Mouse (Mus musculus): ENCODE data around the gene Arhgap20. TPM values are rescaled to one million over a fixed set of nuclear protein-coding genes. Genes with fewer than 3 reads are reported as not detected.

The Arhgap20 gene
- polyA plus RNA-seq (2015; fragmentation: Nextera tagmentation; extraction: Ambion mirVana) = 18.3 and 19.4 TPM in 2 replicates

DNA sequence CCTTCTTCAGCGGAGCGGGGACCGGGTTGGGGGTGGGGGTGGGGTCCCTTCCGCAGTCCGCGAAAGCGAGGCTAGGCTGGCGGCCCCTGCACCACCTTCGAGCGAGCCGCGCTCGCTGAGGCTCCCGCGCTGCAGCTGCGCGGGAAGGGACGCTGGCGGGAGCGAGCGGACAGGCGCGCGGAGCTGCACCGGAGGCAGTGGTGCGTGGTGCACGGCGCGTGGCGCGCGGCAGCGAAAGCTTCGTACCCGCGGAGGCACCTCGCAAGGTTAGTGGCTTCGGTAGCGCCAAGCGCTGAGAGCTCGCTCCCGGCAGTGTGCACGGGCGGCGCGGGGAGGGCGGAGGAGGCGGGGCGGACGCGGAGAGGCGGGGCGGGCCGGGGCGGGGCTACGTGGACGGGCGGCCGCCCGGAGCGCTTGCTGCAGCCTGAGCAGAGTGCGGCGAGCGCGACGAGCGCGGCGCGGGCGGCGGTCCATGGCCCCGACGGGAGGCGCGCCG is at the start of gene Arhgap20:
Gene Arhgap20, plus strand, starts transcription at position 417 of the 496 bp plus-strand sequence.
- H3K27me3 ChIP-seq (replicated peaks) = peaks cover 3% of the 10 kb centered on the region
- H3K4me1 ChIP-seq = peaks cover 23% of the 10 kb centered on the region
- peak within 1 kb of the TSS; percentile 92 for H3K4me3 ChIP-seq
- ATAC-seq (replicated peaks) = peak; percentile 95
- WGBS = under 1% methylated on average over 62 of the region's 77 CpGs
- H3K9me3 ChIP-seq = no peaks in the 10 kb centered on the region
- peak within 1 kb of the TSS; percentile 85 for H3K4me2 ChIP-seq
- peak within 1 kb of the TSS; percentile 92 for H3K27ac ChIP-seq
- H3K9ac ChIP-seq = peak within 1 kb of the TSS; percentile 91
- H3K36me3 ChIP-seq (replicated peaks) = no peaks in the 10 kb centered on the region

DNA sequence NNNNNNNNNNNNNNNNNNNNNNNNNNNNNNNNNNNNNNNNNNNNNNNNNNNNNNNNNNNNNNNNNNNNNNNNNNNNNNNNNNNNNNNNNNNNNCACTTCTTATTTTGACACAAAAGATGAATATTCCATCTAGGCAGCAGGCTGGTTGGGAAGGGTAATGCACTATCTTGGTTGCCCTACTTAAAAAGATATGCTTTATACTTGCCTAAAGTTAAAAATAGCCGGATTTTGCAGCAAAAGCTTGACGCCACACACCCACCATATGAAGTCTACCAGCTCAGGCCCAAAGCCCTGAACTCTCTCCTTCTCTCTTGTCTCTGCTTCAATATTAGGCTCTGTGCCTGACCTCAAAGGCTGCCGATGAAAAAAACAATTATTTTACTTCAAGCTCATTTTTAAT is 46.3 kb upstream of the Arhgap20 start:
- WGBS = 90% methylated on average over 3 of the region's 3 CpGs
- no peak for ATAC-seq (replicated peaks)
- H3K27me3 ChIP-seq (replicated peaks) = no peaks in the 10 kb centered on the region

DNA sequence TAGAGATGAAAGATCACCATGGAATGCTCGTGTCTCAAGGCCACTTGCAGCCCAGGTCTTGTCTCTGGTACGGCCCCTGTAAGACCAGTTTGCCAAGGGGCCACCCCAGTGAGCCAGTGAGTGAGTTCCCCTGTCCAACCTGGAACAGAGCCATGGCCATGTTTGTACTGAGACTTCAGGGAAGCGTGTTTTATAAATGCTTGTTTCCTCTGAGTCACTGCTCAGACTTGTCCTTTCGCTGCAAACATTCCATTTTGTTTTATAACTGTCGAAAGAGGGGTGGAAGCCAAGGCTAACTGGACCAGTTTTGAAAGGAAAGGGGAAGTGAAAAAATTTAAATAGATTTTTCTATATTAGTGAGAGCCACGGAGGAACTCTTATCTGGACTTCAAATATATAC is 37.2 kb upstream of the Arhgap20 start:
- H3K4me2 ChIP-seq = no peak overlapping the region
- 65% methylated on average over 6 of the region's 6 CpGs for WGBS
- ATAC-seq (replicated peaks) = no peak
- no peaks in the 10 kb centered on the region for H3K9me3 ChIP-seq
- no peak overlapping the region for H3K9ac ChIP-seq
- no peaks in the 10 kb centered on the region for H3K27me3 ChIP-seq (replicated peaks)
- no peaks in the 10 kb centered on the region for H3K4me1 ChIP-seq
- H3K4me3 ChIP-seq = no peak overlapping the region
- no peak overlapping the region for H3K27ac ChIP-seq
- H3K36me3 ChIP-seq (replicated peaks) = no peaks in the 10 kb centered on the region

More for the DNA sequence above, 46.3 kb upstream of the Arhgap20 start:
- Histone ChIP-seq H3K4me1 (no peaks in the 10 kb centered on the region), H3K36me3 (replicated peaks) (no peaks in the 10 kb centered on the region), H3K27ac (no peak overlapping the region), H3K4me3 (no peak overlapping the region), H3K9me3 (no peaks in the 10 kb centered on the region), H3K9ac (no peak overlapping the region), H3K4me2 (no peak overlapping the region)

DNA sequence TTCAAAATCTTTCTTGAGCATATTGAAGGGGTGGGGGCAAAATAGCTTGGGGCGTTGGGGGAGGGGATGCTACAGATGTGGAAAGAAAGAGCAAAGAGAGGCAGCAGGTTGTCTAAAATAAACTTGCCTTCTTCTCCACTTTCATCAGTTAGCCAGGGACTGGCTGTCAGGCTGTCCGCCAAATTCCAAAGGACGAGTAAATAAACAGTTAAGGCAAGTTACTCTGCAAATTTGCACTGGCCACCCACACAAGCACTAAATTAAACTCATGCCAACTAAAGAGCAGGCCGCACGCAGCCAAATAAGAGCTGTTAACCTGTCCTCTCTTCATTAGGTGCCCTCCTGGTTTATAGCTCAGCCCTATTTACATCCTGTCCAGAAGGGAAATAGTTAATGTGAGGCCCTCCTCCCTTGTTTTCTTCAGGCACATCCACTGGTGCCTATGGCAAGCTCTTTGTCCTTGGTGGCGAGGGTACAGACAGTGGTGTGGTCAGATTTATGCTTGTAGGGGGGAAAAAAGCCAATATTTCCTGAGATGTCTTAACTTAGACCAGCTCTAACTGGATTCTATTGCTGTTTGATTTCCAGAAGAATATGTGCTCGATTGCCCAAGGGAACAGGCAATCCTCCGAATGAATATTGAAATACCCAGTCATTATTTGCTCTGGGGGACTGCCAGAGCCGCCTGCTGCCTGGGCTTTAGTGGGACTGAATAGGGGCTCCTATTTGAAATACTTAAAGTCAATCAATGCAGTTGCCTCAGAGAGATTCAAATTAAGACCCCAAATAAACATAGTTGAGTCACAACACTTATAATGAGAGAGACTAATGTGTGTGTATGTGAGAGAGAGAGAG is 29.7 kb upstream of the Arhgap20 start:
- ATAC-seq (replicated peaks) = no peak

DNA sequence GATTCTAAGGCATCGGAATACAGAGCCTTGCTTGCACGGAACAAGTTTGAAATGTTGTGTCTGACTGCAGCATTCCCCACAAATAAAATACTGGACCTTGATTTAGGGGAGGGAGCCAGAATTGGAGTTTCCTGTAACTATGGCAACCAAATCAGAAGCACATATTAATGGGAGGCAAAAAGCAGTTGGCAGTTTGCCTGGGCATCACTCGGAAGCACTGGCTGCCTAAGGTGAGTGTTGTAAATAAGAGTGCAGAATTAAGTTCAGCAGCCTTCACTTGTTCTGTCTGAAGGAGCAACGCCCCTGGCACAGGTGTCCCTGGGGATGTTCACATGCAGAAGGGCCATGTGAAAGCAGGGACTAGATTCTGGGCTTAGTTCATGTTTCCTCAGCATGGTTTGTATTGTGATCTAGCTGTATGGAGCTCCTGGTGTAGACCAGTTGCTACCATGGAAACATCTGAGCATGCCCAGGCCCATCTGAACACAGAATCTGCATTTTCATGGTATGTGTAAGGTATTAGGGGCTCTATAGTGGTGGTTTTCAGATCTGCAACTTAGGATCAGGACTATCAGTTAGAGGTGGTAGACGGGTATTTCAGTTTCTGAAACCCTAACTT is 28.3 kb upstream of the Arhgap20 start:
- H3K36me3 ChIP-seq (replicated peaks) = no peaks in the 10 kb centered on the region
- no peak overlapping the region for H3K9ac ChIP-seq
- H3K9me3 ChIP-seq = no peaks in the 10 kb centered on the region
- 49% methylated on average over 5 of the region's 5 CpGs for WGBS
- peak overlapping the region; percentile 51 for H3K27ac ChIP-seq
- H3K27me3 ChIP-seq (replicated peaks) = no peaks in the 10 kb centered on the region
- no peak overlapping the region for H3K4me3 ChIP-seq
- no peak overlapping the region for H3K4me2 ChIP-seq
- H3K4me1 ChIP-seq = peaks cover 20% of the 10 kb centered on the region
- peak; percentile 72 for ATAC-seq (replicated peaks)

More for the DNA sequence above, 29.7 kb upstream of the Arhgap20 start:
- H3K9me3 ChIP-seq = no peaks in the 10 kb centered on the region
- no peak overlapping the region for H3K4me3 ChIP-seq
- no peaks in the 10 kb centered on the region for H3K27me3 ChIP-seq (replicated peaks)
- no peak overlapping the region for H3K4me2 ChIP-seq
- H3K4me1 ChIP-seq = peaks cover 20% of the 10 kb centered on the region
- H3K36me3 ChIP-seq (replicated peaks) = no peaks in the 10 kb centered on the region
- WGBS = 48% methylated on average over 9 of the region's 9 CpGs
- H3K9ac ChIP-seq = no peak overlapping the region
- H3K27ac ChIP-seq = peak overlapping the region; percentile 60

DNA sequence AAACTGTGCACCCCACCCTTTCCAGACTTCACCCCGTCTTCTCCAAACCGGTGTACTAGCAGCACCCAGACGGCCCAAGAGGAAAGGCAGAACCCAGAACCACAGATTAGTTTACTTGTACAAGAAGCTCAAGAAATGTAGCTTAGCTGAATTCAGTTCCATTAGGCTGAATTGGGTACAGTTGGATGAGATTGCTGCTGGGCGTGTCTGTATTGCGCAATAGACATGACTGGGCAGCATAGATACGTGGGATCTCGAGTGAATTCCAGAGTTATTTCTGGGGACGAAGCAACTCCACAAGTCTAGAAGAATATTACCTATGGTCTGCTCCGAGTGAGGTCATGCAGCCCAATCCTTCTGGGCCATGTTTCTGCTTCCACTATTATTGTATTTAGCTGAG is 26.8 kb upstream of the Arhgap20 start:
- Histone ChIP-seq H3K4me2 (no peak overlapping the region), H3K27ac (no peak overlapping the region), H3K4me1 (peaks cover 20% of the 10 kb centered on the region), H3K9ac (no peak overlapping the region), H3K4me3 (no peak overlapping the region), H3K9me3 (no peaks in the 10 kb centered on the region), H3K36me3 (replicated peaks) (no peaks in the 10 kb centered on the region), H3K27me3 (replicated peaks) (no peaks in the 10 kb centered on the region)
- no peak for ATAC-seq (replicated peaks)
- 95% methylated on average over 9 of the region's 9 CpGs for WGBS

DNA sequence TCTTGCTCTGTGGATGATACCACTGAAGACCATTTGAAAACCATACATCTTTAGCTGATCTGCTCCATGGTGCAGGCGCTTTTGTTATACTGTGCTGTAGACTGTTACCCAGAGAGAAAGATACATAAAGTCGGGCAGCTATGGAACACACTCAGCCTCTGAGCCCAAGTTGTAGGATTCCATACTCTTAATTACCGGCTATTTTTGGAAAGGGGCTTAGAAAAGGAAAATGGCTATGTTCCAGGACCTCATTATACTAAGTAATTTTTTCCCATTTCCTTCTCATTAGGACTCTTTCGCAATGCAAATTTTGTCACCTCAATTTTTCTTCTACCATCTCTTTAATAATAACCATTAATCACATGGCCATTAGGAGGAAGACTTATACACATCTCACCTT is 25.3 kb upstream of the Arhgap20 start:
- Histone ChIP-seq H3K4me1 (peaks cover 20% of the 10 kb centered on the region), H3K27me3 (replicated peaks) (no peaks in the 10 kb centered on the region), H3K36me3 (replicated peaks) (no peaks in the 10 kb centered on the region), H3K27ac (no peak overlapping the region), H3K9ac (no peak overlapping the region), H3K4me2 (no peak overlapping the region), H3K4me3 (no peak overlapping the region), H3K9me3 (no peaks in the 10 kb centered on the region)
- 83% methylated on average over 4 of the region's 4 CpGs for WGBS
- no peak for ATAC-seq (replicated peaks)

DNA sequence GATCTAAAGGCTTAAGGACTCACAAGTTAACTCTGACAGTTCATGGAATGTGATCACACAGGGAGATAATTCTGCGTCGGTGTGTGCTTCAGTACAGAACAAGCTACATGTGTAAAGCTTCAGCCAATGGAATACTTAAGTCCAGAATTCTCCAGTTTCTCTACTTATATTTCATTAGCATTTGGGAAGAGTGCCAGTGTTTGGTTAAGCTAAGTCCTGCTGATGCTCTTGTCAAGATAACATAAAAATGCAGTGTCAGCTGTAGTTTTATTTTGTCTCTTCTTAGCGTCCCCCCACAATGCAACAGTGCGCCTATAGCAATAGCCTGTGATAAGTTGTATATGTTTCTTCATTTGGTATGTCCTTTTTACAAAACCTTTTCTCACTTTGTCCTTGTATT is 15.0 kb upstream of the Arhgap20 start:
- H3K36me3 ChIP-seq (replicated peaks) = no peaks in the 10 kb centered on the region
- no peaks in the 10 kb centered on the region for H3K27me3 ChIP-seq (replicated peaks)
- WGBS = 74% methylated on average over 4 of the region's 4 CpGs
- ATAC-seq (replicated peaks) = no peak
- H3K4me3 ChIP-seq = no peak overlapping the region
- H3K9me3 ChIP-seq = no peaks in the 10 kb centered on the region
- H3K4me2 ChIP-seq = no peak overlapping the region
- no peak overlapping the region for H3K27ac ChIP-seq
- H3K4me1 ChIP-seq = no peaks in the 10 kb centered on the region
- no peak overlapping the region for H3K9ac ChIP-seq

DNA sequence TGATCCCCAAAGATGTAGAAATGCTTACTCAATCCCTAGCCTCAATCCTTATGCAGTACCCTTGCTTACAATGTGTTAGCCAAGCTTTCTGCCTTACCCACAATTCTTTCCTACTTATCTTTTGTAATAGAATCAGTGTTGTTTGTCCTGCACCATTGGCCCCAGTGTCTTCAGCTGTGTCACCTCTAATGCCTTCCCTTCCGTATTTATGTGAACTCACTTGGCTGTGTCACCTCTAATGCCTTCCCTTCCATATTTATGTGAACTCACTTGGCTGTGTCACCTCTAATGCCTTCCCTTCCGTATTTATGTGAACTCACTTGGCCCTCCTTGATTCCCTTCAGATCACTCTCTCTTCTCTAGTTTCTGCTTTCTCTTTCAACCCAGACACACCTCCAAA is 4.1 kb upstream of the Arhgap20 start:
- 70% methylated on average over 2 of the region's 2 CpGs for WGBS

DNA sequence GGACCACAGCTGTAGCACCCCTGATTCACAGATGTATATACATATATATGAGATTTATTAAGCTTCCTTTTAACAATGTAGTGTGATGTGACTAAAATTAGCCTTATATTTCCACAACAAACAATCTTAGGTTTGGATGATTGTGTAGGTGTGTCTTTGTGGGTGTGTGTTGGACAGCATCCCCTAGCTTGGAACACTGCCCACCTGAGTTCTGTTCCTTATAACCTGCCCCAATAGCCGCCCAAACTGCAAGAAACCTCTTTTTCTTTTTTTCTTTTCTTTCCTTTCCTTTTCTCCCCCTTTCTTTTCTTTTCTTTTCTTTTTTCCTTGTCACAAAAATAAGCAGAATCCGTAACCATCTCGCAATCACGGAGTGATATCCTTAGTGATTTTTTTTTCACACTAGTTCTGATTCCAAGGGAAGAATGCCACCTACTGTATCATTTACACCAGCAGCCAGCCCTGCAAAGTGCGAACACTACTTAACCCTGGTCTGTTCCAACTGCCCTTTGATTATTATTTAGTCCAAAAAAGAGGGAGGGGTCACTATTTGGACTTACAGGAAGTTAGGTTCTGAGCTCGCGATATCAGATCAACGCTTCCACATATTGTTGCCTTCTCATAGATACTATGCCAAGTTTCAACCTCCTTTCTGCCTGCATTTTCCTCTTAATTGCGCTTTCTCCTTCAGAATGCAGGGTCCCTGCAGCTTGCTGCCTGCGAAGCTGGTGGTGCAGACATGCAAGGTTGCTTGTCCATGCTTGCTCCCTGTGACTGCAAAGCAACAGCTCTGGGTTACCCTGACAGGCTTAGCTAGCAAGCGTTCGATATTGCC is 879 bp upstream of the Arhgap20 start:
- Histone ChIP-seq H3K4me2 (peak overlapping the region; percentile 85), H3K9me3 (no peaks in the 10 kb centered on the region), H3K9ac (peak overlapping the region; percentile 91), H3K4me3 (peak overlapping the region; percentile 92), H3K36me3 (replicated peaks) (no peaks in the 10 kb centered on the region), H3K27ac (peak overlapping the region; percentile 92), H3K27me3 (replicated peaks) (peaks cover 3% of the 10 kb centered on the region), H3K4me1 (peaks cover 23% of the 10 kb centered on the region)
- peak; percentile 67 for ATAC-seq (replicated peaks)
- 2% methylated on average over 12 of the region's 12 CpGs for WGBS

More for the DNA sequence above, 4.1 kb upstream of the Arhgap20 start:
- H3K9ac ChIP-seq = no peak overlapping the region
- no peak overlapping the region for H3K4me3 ChIP-seq
- peaks cover 7% of the 10 kb centered on the region for H3K4me1 ChIP-seq
- no peak overlapping the region for H3K4me2 ChIP-seq
- ATAC-seq (replicated peaks) = no peak
- H3K27ac ChIP-seq = no peak overlapping the region
- H3K27me3 ChIP-seq (replicated peaks) = no peaks in the 10 kb centered on the region; the same call in 1 of the 2 replicates
- no peaks in the 10 kb centered on the region for H3K36me3 ChIP-seq (replicated peaks)
- H3K9me3 ChIP-seq = no peaks in the 10 kb centered on the region

DNA sequence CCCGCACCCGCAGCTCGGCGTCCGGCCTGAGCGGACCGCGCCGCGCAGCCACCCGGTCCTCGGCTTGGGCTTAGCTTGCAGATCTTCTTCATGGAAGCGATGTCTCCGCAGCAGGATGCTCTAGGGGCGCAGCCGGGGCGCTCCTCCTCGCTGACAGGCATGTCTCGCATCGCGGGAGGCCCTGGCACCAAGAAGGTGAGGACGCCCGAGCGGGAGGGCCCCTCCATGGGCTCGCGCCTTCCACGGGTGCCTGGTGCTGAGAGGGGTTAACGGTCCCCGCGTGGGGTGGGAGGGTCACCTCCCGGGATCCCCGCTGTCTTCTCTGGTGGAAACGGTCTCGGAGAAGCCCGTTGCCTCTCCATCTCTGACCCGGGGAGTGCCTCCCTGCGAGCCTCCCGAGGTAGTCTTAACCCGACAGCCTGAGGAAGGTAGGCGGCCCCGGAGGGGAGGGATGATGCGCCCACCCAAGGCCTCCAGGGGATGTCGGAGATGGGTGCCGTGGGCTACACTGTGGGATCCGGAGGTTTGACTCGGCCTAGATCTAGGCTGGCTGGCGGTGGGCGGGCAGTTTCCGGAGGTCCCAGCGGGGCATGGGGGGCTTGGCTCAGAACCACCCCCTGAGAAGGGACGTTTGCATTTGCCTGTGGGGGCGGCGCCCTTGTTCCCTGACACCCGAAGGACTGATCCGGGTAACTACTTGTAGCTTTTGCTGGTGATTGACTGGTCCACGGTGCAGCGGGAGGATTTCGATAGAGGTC is 459 bp downstream of the Arhgap20 start:
- ATAC-seq (replicated peaks) = peak; percentile 72

More for the DNA sequence above, 459 bp downstream of the Arhgap20 start:
- peak overlapping the region; percentile 85 for H3K4me2 ChIP-seq
- H3K4me1 ChIP-seq = peaks cover 23% of the 10 kb centered on the region
- H3K4me3 ChIP-seq = peak overlapping the region; percentile 92
- H3K27ac ChIP-seq = peak overlapping the region; percentile 92
- peaks cover 3% of the 10 kb centered on the region for H3K27me3 ChIP-seq (replicated peaks)
- WGBS = under 1% methylated on average over 58 of the region's 58 CpGs
- no peaks in the 10 kb centered on the region for H3K9me3 ChIP-seq
- peak overlapping the region; percentile 91 for H3K9ac ChIP-seq
- no peaks in the 10 kb centered on the region for H3K36me3 ChIP-seq (replicated peaks)

Data from midbrain, embryonic 15.5 days (tissue).